8 mouse cellular contexts compared by ENCODE assay signal in genomic region chr15:86405527-86405926, GRCm38 (mm10).
DNase-seq lines count a peak whose midpoint lies in the region; ATAC-seq and TF ChIP-seq lines count a peak whose summit lies in the region.

No protein-coding gene starts in this region.

- no peak for ATAC-seq in forebrain, postnatal 0 days
- ATAC-seq in forebrain, embryonic 12.5 days (ENCODE audit: low FRiP score): no peak
- no peak for ATAC-seq in embryonic facial prominence, embryonic 11.5 days (replicated peaks; ENCODE audit: insufficient number of reproducible peaks, low FRiP score, low TSS enrichment, low read depth)
- ATAC-seq in megakaryocyte, adult 5-6 weeks (ENCODE audit: poor library complexity, severe bottlenecking): peak; percentile 86

- no peaks in the 10 kb centered on the region for H3K36me3 ChIP-seq in forebrain, postnatal 0 days (ENCODE audit: insufficient read depth)
- H3K36me3 ChIP-seq in forebrain, embryonic 12.5 days (replicated peaks): no peaks in the 10 kb centered on the region
- no peaks in the 10 kb centered on the region for H3K36me3 ChIP-seq in C2C12 (ENCODE audit: control insufficient read depth, insufficient read depth)
- H3K36me3 ChIP-seq in embryonic facial prominence, embryonic 11.5 days (replicated peaks; ENCODE audit: control insufficient read depth, insufficient read depth, low read depth, low read length): no peaks in the 10 kb centered on the region
- no peaks in the 10 kb centered on the region for H3K36me3 ChIP-seq in spleen, adult 2 months (ENCODE audit: control insufficient read depth, insufficient read depth, low read length)

- WGBS in forebrain, postnatal 0 days: 18% methylated on average over 4 of the region's 4 CpGs
- WGBS in forebrain, embryonic 12.5 days: 16% methylated on average over 4 of the region's 4 CpGs
- WGBS in embryonic facial prominence, embryonic 11.5 days: 19% methylated on average over 4 of the region's 4 CpGs
- WGBS in spleen, adult 2 months: 23% methylated on average over 4 of the region's 4 CpGs

- no peak overlapping the region for H3K4me2 ChIP-seq in forebrain, postnatal 0 days (ENCODE audit: low read depth)
- no peak overlapping the region for H3K4me2 ChIP-seq in forebrain, embryonic 12.5 days
- H3K4me2 ChIP-seq in embryonic facial prominence, embryonic 11.5 days (ENCODE audit: low read depth, low read length): no peak overlapping the region

- no peaks in the 10 kb centered on the region for H3K27me3 ChIP-seq in forebrain, postnatal 0 days (ENCODE audit: insufficient read depth, low read length)
- peaks cover 38% of the 10 kb centered on the region for H3K27me3 ChIP-seq in forebrain, embryonic 12.5 days
- H3K27me3 ChIP-seq in C2C12 (ENCODE audit: control insufficient read depth, insufficient read depth, insufficient read length): no peaks in the 10 kb centered on the region
- no peaks in the 10 kb centered on the region for H3K27me3 ChIP-seq in embryonic facial prominence, embryonic 11.5 days (ENCODE audit: control insufficient read depth, insufficient read depth, low read length)
- no peaks in the 10 kb centered on the region for H3K27me3 ChIP-seq in spleen, adult 2 months (ENCODE audit: control insufficient read depth, insufficient read depth, low read length)

- no peak overlapping the region for H3ac ChIP-seq in C2C12 (ENCODE audit: control insufficient read depth, insufficient read length, low read depth)

- no peaks in the 10 kb centered on the region for H3K79me2 ChIP-seq in C2C12 (ENCODE audit: control insufficient read depth, insufficient read depth)

- no peak for TF ChIP-seq POLR2A in spleen, adult 2 months (IDR thresholded peaks at IDR 0.05; ENCODE audit: low read depth, low read length)

- no peak overlapping the region for H3K27ac ChIP-seq in forebrain, postnatal 0 days (ENCODE audit: low read depth, low read length)
- H3K27ac ChIP-seq in forebrain, embryonic 12.5 days: no peak overlapping the region
- H3K27ac ChIP-seq in embryonic facial prominence, embryonic 11.5 days (replicated peaks; ENCODE audit: low read depth, low read length): no peak overlapping the region
- no peak overlapping the region for H3K27ac ChIP-seq in spleen, adult 2 months (ENCODE audit: insufficient read depth, low read length)

- H3K9me3 ChIP-seq in forebrain, postnatal 0 days (ENCODE audit: low read length): no peaks in the 10 kb centered on the region
- H3K9me3 ChIP-seq in forebrain, embryonic 12.5 days: no peaks in the 10 kb centered on the region
- no peaks in the 10 kb centered on the region for H3K9me3 ChIP-seq in embryonic facial prominence, embryonic 11.5 days (replicated peaks; ENCODE audit: control insufficient read depth, low read length)

- TF ChIP-seq CTCF in forebrain, postnatal 0 days (IDR thresholded peaks at IDR 0.05; ENCODE audit: low read depth): peak; percentile 78
- peak; percentile 91 for TF ChIP-seq CTCF in C2C12 (IDR thresholded peaks at IDR 0.05; ENCODE audit: control insufficient read depth, insufficient read depth, insufficient read length)
- TF ChIP-seq CTCF in spleen, adult 2 months (IDR thresholded peaks at IDR 0.05; ENCODE audit: extremely low read depth, insufficient read depth, insufficient read length, insufficient replicate concordance): peak; percentile 92

- H3K9ac ChIP-seq in forebrain, postnatal 0 days: no peak overlapping the region
- no peak overlapping the region for H3K9ac ChIP-seq in forebrain, embryonic 12.5 days
- no peak overlapping the region for H3K9ac ChIP-seq in embryonic facial prominence, embryonic 11.5 days (replicated peaks; ENCODE audit: low read length)

- no peaks in the 10 kb centered on the region for H3K4me1 ChIP-seq in forebrain, postnatal 0 days (ENCODE audit: insufficient read depth)
- peaks cover 1% of the 10 kb centered on the region for H3K4me1 ChIP-seq in forebrain, embryonic 12.5 days
- no peaks in the 10 kb centered on the region for H3K4me1 ChIP-seq in embryonic facial prominence, embryonic 11.5 days (ENCODE audit: control insufficient read depth, insufficient read depth, low read length)
- no peaks in the 10 kb centered on the region for H3K4me1 ChIP-seq in spleen, adult 2 months (ENCODE audit: control insufficient read depth, insufficient read depth, insufficient read length)

- no peaks in the 10 kb centered on the region for H3K79me3 ChIP-seq in C2C12 (ENCODE audit: low read depth)

- no peak for DNase-seq in forebrain, postnatal 0 days
- DNase-seq in adrenal gland, postnatal 25 days: peak; percentile 66
- peak; percentile 54 for DNase-seq in embryonic facial prominence, embryonic 11.5 days (ENCODE audit: low spot score)
- DNase-seq in kidney, postnatal 10 days: peak; percentile 68
- DNase-seq in spleen, adult 2 months (ENCODE audit: low read depth in 1 of 2, low spot score in 2 of 2): peak; percentile 14 to 53

- no peak overlapping the region for H3K4me3 ChIP-seq in forebrain, postnatal 0 days (ENCODE audit: low read depth, low read length)
- no peak overlapping the region for H3K4me3 ChIP-seq in forebrain, embryonic 12.5 days (replicated peaks)
- H3K4me3 ChIP-seq in C2C12 (ENCODE audit: insufficient read depth, poor library complexity, severe bottlenecking): no peak overlapping the region
- H3K4me3 ChIP-seq in embryonic facial prominence, embryonic 11.5 days (ENCODE audit: low read depth, low read length): no peak overlapping the region
- no peak overlapping the region for H3K4me3 ChIP-seq in spleen, adult 2 months (ENCODE audit: extremely low read depth, insufficient read depth, insufficient read length)

TF ChIP-seq in C2C12, 6 proteins besides CTCF, POLR2A, EP300 and RAD21:
- TF ChIP-seq FOSL1 (IDR thresholded peaks at IDR 0.05; ENCODE audit: insufficient read depth, low read length, poor library complexity, severe bottlenecking): no peak
- TF ChIP-seq MAX (IDR thresholded peaks at IDR 0.05): no peak
- TF ChIP-seq MYOG (IDR thresholded peaks at IDR 0.05; ENCODE audit: control insufficient read depth, extremely low read depth, insufficient read length): no peak
- no peak for TF ChIP-seq MYOD1 (IDR thresholded peaks at IDR 0.05; ENCODE audit: control insufficient read depth, insufficient read length, low read depth)
- no peak for TF ChIP-seq USF1 (IDR thresholded peaks at IDR 0.05; ENCODE audit: low read depth)
- no peak for TF ChIP-seq CEBPB (IDR thresholded peaks at IDR 0.05; ENCODE audit: low read depth)
